Mouse (Mus musculus) c-Kit-positive CD71-negative TER-119-negative erythroid progenitor cells, embryonic 14.5 days (primary cell): Measurements from ENCODE around the gene Oat.
A peak's percentile ranks its signal among the peaks of the same experiment; 100 is the strongest.

Source experiments
- DNase-seq: peaks from one replicate; pipeline ENCODE4 v3.0.0-alpha.2; 2013; ENCODE audit warnings: low read depth

Gene Oat

GRCm38 (mm10) chr7:132593762-132594161 lies 17.6 kb upstream of the Oat start:
- DNase-seq = no peak

DNA sequence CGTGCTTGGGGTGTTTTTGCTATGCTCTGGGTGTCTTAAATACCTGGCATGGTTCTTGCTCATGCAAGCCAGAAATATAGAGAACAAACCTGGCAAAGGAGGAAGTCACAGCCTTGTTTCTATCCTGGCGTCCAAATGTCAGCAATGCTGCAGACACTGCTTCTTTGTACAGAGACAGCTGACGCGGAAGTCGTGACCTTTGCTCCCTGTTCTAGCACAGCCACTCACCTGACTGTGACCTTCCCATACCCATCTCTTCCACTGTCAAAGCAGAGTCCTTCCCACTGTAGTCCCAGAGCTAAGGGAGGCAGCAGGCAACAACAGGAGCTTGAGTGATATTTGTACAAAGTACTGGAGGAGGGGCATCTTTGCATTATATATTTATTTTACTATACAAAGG lies 13.4 kb upstream of the Oat start:
- DNase-seq = no peak

DNA sequence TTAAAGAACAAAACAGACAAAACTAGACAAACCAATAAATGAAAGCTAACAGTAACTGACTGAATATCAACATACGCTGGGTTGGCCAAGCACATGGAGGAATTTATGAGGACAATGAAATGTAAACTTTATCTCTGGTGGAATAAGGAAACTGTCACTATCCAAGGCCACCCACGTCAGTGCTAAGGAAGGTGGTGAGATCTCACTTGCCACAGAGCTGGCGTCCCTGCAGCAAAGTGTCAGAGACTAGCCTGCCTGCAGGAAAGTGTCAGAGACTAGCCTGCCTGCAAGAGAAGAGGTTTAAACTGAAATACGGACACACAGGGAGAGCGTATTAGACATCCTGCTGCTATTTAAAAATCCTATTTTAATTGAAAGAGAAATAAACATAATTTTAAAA lies 11.0 kb upstream of the Oat start:
- DNase-seq = no peak

DNA sequence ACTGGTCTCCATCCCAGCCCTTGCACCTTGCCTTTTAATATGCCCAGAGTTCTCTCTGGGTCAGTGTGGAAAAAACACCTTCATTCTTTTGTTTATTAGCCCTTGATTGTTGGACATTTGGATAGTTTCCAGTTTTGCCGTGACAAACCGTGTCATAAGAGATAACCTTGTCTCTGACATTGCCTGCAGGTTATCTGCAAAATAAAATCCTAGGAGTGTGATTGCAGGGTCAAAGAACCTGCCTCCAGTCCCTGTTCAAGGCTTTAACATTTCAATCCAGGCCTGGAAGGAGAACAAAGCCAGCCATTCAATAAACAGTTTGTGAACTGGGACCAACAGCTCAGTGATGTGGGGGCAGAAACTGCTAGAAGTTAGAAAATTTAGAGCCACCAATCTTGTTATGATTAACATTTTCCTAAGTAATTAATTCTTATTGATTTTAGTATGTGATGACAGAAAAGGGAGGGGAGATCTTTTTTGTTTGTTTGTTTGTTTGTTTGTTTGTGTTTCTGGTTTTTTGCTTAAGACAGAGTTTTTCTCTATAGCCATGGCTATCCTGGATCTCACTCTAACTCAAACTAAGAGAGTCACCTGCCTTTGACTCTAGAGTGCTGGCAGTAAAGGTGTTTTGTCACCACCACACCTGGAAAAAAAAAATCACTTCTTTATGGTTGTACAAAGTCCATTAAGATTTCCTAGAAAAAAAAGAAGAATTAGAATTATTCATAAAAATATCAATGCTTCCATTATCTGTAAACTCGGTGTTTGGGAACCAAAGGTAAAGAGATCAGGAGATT lies 9.7 kb upstream of the Oat start:
- DNase-seq = no peak

DNA sequence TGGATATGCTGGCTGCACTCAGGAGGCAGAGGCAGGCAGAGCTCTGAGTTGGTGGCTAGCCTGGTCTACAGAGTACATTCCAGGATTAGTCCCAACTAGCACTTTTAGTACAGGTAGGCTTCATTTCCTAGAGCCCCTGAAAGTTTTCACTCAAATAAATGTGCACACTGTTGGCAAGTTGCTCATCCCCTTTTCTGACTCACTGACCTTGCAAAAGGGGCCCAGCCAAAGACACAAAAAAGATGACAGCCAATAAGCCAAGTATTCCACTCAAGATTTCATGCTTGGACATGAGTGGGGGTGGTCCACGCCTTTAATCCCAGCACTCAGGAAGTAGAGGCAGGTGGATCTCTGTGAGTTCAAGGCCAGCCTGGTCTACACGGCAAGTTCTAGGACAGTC lies 5.2 kb upstream of the Oat start:
- DNase-seq = no peak

DNA sequence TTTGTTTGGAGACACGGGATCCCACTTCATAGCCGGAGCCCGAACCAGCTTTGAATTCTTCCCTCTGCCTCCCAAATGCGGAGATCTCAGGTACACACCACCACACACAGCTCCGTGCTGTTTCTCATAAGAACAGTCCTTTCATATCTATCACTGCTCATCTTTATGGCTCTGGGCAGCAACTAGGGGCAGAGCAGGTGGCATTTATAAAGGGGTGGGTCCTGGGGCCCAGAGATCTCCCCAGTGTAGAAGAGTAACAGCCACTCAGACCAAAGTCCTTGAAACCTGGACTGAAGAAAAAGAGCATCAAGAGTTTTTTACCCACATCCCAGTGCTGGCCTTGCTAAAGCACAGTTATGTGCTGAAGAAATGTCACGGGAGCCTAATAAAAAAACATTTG lies 4.3 kb upstream of the Oat start:
- no peak for DNase-seq

DNA sequence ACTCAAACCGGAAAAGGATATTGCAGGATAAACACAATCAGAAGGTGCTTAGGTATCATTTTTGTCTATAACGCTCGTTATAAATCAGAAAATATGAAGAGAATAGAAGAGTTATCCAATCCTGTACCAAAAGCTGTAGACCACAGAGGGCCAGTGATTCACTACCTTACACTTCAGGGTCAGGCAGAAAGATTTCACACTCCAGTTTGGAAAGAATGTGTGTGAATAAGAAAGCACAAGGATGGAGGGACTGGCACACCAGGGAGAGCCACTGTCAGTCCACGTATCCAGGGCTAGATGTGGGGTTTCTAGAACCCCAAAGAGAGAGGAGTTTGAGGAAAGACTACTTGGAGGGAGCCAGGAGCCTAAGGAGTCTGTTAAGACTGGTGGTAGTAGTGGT lies 693 bp upstream of the Oat start:
- no peak for DNase-seq

DNA sequence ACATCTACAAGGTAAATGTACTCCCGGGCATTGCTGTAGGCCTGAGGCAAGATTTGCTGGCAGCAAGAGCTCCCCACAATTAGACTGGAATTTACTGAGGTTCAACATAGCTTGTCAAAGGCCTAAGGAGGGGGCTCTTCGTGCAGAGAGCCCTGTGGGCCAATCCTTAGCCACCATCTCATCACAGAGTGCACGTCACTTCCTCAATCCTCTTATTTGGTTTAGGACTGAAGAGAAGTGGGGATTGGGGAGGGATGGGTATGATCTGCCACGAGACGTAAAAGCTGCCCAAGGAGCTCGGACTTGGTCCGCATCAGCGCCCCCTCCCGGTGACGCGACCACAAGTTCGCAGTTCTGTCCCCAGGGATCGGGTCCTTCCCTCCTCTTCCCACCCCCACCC lies 575 bp downstream of the Oat start:
- DNase-seq = peak; percentile 69

DNA sequence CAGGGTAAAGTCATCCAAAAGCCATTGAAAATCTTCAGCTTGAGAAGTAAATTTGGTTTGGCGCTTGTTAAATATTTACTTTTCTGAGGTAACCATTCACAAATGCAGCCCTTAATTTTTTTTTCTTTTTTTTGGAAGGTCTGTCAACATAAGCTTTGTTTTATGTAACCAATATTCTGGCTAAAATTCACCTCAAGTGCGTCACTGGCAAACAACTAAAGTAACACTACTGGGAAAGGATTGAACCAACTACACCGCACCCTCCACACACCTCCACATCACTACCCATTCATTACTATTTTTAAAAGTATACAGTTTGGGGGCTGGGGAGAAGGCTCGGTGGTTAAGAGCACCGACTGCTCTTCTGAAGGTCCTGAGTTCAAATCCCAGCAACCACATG lies 1.6 kb downstream of the Oat start:
- DNase-seq = no peak

DNA sequence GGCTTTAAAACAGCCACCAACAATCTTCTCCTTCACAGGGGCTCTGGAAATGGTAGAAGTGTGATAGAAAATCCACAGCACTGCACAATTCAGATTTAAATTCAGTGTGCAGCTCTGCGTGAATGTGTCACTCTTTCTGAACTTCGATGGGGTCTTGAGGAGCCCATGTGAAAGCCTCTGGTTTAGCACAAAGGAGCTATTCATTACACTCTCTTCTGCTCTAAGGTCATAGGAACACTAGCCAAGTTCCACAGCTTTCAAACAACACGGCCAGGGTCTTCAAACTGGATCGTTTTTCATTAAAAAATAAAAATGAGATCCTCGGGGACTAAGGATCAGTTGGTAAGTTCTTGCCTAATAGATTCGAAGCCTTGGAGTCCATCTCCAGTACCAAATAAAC lies 3.0 kb downstream of the Oat start:
- no peak for DNase-seq

GRCm38 (mm10) chr7:132572738-132573137 lies 3.5 kb downstream of the Oat start:
- no peak for DNase-seq

- DNase-seq = no peak
Measured at GRCm38 (mm10) chr7:132571481-132571880, 4.7 kb downstream of the Oat start.

GRCm38 (mm10) chr7:132570071-132570470 lies 6.1 kb downstream of the Oat start:
- DNase-seq = no peak

GRCm38 (mm10) chr7:132568817-132569216 lies 7.4 kb downstream of the Oat start:
- DNase-seq = no peak

- DNase-seq = no peak
Measured at GRCm38 (mm10) chr7:132565831-132566230, 10.4 kb downstream of the Oat start.

DNA sequence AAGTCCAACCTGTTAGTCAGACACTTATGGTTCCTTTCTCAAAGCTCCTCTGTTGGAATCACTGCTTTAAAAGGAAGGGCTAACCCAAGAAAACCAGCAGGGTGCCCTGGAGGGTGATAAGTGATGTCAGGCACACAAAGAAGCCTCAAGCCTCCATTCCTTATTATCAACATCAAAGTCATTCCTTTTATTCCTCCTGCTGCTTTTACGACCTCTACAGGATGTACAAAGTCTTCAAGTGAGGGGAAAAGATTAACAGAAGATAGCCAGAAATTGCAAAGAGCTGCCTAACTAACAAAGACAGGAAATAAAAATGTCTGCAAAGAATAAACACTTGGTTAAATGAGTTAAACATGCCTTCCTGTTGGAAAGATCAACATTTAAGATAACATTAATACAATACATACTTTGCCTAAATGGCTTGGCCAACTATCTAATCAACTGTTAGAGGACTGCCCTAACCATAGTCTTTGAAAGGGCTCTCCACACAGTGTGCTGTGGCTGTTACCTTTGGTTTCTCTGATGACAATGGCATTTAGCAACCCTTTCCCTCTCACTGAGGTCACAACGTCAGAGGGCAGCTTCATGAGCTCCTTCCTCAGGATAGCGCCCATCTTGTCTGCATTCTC lies 16.9 kb downstream of the Oat start:
- DNase-seq = no peak

DNA sequence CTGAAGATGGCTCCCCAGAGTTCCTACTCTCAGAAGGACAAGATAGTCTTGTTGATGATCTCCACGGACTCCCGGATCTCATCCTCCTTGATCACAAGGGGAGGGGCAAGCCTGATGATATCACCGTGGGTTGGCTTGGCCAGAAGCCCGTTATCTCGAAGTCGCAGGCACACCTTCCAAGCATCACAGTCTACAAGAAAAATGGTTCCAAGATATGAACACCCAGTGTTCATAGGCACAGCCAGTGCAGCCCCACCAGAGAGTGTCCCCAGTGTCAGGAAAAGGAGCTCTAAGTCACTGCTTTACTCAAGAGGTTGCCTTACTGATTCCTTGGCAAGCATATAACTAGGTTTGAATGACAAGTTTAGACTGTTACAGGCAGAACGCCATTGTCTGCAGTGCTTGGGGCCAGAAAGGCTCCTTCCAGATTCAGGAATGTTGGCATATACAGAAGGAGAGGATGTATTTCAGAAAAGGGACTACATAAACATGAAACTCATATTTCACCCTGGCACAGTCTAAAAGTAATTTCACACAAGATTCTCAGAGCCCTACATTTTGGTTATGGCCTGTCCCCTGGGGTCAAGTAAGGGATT lies 18.0 kb downstream of the Oat start:
- DNase-seq = no peak

GRCm38 (mm10) chr7:132556575-132556974 lies 19.6 kb downstream of the Oat start:
- no peak for DNase-seq

GRCm38 (mm10) chr7:132555911-132556310 lies 20.3 kb downstream of the Oat start:
- no peak for DNase-seq

GRCm38 (mm10) chr7:132554091-132554490 lies 22.1 kb downstream of the Oat start:
- DNase-seq = no peak

DNA sequence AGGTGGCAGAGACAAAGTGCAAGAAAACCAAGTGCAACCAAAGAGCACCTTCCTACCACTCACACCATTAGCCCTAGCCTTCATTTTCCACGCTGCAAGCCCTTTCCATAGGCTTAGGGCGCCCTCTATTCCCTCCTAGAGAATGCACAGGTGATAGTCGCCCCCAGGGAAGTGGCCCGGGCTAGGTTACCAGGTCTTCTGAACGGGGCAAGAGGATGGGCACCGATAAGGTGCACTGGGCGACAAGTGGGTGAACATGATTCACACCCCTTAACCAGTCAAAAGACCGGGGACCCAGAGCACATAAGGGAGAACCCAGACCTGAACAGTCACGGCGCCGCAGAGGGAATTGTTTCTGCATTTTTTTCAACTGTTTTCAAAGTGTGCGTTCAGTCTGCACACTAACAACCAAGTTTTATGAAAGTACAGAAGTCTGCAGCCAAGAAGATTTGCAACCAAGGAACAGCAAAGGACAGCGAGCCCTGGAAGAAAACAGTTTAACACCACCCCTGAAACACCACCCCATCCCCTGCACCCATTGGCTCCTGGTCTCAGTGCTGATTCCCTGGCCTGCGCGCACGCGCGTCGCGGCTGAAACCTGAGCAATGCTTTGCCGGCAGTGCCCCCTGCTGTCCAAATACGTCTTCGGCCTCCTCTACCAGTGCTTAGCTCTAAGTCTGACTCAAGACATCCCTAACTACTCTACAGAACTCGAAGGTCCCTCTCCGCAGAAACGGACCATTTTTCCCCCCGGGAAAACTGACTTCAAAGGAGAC lies 24.7 kb downstream of the Oat start:
- DNase-seq = peak; percentile 90

- DNase-seq = no peak
Measured at GRCm38 (mm10) chr7:132547126-132547525, 29.1 kb downstream of the Oat start.

- DNase-seq = no peak
Measured at GRCm38 (mm10) chr7:132542427-132542826, 33.8 kb downstream of the Oat start.
